Mouse (Mus musculus): Measurements from ENCODE around the gene Lepr.

GRCm38 (mm10) chr4:101715302-101715701 lies 1.9 kb upstream of the Lepr start:
- TF ChIP-seq CTCF (IDR thresholded peaks at IDR 0.05; ENCODE audit: low read depth) (no peak), EP300 (IDR thresholded peaks at IDR 0.05; ENCODE audit: low read depth) (no peak)
